Mouse (Mus musculus) megakaryocyte, embryonic 14.5 days (primary cell): ENCODE results near the gene Abca4.

Experiments used
- FLI1 ChIP-seq: IDR thresholded peaks from 2 replicates; pipeline ENCODE4 v1.6.1; 2012; ENCODE audit warnings: low read length, inconsistent platforms, mixed read lengths
- GATA1 ChIP-seq: IDR thresholded peaks from 3 replicates; pipeline ENCODE4 v1.6.1; 2012; ENCODE audit warnings: mixed read lengths, low read length, inconsistent platforms, borderline replicate concordance

DNA sequence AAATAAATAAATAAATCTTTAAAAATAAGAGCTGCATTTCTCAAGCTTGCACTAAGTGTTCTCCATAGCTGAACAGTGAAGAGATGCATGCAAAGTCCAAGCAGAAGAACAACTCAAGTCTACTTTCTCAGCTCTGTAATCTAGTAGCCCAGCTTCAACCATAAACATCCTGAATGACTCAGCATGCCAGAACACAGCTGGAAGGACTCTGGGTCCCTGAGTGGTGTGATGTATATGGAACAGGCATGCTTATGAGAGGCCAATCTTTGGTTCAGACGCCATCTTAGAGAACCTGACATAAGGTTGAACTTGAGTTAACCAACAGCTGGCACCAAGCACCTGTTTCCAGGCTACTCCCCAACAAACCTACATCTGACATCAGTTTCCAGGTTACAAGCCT is 142.7 kb downstream of the Abca4 start:
- TF ChIP-seq GATA1, result peak; percentile 82; the same call in 2 of the 3 replicates
- 0 out of 2 replicates have a peak, but pooled peaks have one; percentile 34 for TF ChIP-seq FLI1
